Mouse (Mus musculus): ENCODE data around the gene Fam181a. TPM values are rescaled to one million over a fixed set of nuclear protein-coding genes. Genes with fewer than 3 reads are reported as not detected.

The Fam181a gene
- polyA plus RNA-seq, 1 experiment, result 12.3 TPM

DNA sequence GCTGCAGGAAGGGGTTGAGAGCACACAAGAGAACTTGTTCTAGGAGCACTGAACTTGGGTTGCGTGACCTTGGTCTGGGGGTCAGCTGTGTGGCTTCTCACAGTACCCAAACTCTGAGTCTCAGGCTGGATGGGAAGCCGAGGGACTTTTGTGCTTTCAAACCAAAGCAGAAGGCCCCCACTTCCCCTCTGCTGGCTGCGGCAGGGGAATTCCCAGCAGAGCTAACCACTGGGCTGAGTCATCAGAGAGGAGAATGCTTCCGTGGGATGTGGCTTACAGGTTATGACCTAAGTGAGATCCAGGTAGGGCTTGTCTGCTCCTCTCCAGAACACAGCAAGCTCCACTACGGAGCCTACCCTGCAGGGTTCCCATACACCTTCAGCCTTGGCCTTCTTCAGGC lies 30.4 kb downstream of the Fam181a start:
- DNase-seq (ENCODE audit: low read depth), result no peak
- TF ChIP-seq POLR2A (IDR thresholded peaks at IDR 0.05; ENCODE audit: borderline replicate concordance, extremely low read depth, insufficient read depth, insufficient read length, poor library complexity, severe bottlenecking) (no peak), CTCF (IDR thresholded peaks at IDR 0.05; ENCODE audit: borderline replicate concordance, extremely low read depth, insufficient read depth, insufficient read length) (no peak)

DNA sequence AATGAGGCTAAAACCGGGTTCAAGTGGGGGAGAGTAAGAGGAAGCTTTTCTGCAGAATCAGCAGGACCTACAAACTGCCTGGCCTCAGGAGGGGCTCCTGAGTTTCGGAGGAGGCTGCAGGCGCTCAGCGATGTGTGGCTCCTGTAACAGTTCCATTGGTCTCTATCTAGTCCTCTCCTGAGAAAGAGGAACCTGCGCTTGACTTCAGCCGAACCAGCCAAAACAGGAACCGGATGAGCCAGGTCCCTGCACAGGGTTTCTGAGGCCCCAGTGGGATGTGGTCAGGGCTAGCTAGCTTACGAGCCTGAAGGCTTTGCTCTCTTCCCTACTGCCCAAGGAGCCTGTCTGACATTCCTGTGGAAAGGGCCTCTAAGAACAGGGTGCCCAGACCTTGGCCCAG lies 32.7 kb downstream of the Fam181a start:
- TF ChIP-seq POLR2A (IDR thresholded peaks at IDR 0.05; ENCODE audit: borderline replicate concordance, extremely low read depth, insufficient read depth, insufficient read length, poor library complexity, severe bottlenecking), result no peak
- TF ChIP-seq CTCF (IDR thresholded peaks at IDR 0.05; ENCODE audit: borderline replicate concordance, extremely low read depth, insufficient read depth, insufficient read length), result no peak
- DNase-seq (ENCODE audit: low read depth), result no peak

DNA sequence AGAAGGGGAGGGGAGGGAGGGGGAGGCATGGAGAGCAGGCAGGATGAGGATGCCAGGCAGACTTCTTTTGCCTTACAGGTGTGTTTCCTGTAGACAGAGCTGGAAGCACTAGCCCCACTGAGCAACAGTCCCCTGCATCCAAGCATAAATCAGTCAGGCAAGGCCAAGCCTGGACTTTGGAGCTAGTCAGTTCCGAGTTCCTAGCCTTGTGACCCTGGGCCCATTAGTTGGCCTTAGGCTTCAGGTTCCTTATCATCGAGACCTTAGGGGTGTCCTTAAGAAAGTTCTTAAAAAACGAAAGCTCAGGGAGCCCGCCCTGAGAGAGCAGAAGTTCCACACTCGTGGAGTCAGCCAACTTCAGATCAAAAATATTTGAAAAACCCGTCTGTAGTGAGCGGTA lies 34.2 kb downstream of the Fam181a start:
- TF ChIP-seq POLR2A (IDR thresholded peaks at IDR 0.05; ENCODE audit: borderline replicate concordance, extremely low read depth, insufficient read depth, insufficient read length, poor library complexity, severe bottlenecking) (no peak), CTCF (IDR thresholded peaks at IDR 0.05; ENCODE audit: borderline replicate concordance, extremely low read depth, insufficient read depth, insufficient read length) (no peak)
- DNase-seq (ENCODE audit: low read depth), result no peak

DNA sequence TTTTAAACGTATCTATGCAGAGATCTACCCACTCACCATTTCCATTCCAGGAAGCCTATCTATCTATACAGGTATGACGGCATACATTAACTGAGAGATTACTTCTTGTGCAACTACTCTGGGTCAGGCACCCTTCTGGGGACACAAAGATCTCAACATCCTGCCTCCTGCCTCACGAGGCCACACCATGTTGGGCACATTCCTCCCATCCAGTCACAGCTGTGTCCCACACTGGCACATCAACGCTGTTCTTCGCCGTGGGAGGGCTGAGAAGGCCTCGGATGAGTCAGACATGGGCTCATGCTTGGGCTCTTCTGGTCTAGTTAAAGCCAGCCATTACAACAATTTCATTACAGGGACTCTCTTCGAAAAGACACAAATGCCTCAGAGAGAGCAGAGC lies 36.2 kb downstream of the Fam181a start:
- DNase-seq (ENCODE audit: low read depth), result no peak
- no peak for TF ChIP-seq CTCF (IDR thresholded peaks at IDR 0.05; ENCODE audit: borderline replicate concordance, extremely low read depth, insufficient read depth, insufficient read length)
- TF ChIP-seq POLR2A (IDR thresholded peaks at IDR 0.05; ENCODE audit: borderline replicate concordance, extremely low read depth, insufficient read depth, insufficient read length, poor library complexity, severe bottlenecking), result no peak

DNA sequence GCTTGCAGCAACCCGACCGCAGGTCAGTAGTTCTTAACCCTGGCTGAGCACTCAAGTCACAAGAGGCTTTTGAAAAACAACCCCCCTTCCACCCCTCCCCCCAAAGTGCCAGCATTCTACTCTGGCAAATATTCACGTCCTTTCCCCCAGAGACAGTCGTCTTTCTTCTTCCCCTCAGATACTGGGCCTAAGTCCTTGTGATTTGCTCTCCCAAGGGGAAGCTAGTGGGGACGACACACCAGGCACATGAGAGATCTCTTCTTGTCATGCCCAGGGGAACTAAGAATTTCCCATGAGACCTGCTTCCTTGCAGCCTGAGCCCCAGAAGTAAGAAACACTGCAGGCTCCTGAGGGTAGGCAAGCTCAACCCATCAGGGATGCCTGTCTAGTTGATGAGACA lies 36.6 kb downstream of the Fam181a start:
- TF ChIP-seq CTCF (IDR thresholded peaks at IDR 0.05; ENCODE audit: borderline replicate concordance, extremely low read depth, insufficient read depth, insufficient read length), result no peak
- TF ChIP-seq POLR2A (IDR thresholded peaks at IDR 0.05; ENCODE audit: borderline replicate concordance, extremely low read depth, insufficient read depth, insufficient read length, poor library complexity, severe bottlenecking), result no peak
- no peak for DNase-seq (ENCODE audit: low read depth)

DNA sequence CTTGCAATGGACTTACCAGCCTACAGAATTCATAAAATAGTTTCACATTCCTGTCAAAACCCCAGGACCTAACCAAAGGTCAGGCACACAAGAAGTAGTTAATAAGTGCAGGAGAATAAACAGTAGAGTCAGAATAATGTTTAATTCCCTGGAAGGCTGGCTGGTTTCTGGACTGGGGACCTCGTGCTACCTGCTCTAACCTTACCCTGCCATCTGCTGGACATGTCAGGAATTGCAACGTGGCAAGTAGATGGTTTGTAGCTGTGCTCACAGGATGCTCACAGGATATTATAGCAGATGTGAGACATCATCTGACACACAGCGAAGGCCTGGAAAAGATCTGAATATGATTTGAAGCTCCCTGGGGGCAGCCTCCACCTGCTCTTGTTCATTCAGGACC lies 37.7 kb downstream of the Fam181a start:
- TF ChIP-seq CTCF (IDR thresholded peaks at IDR 0.05; ENCODE audit: borderline replicate concordance, extremely low read depth, insufficient read depth, insufficient read length) (peak; percentile 92), POLR2A (IDR thresholded peaks at IDR 0.05; ENCODE audit: borderline replicate concordance, extremely low read depth, insufficient read depth, insufficient read length, poor library complexity, severe bottlenecking) (no peak)
- peak; percentile 90 for DNase-seq (ENCODE audit: low read depth)

DNA sequence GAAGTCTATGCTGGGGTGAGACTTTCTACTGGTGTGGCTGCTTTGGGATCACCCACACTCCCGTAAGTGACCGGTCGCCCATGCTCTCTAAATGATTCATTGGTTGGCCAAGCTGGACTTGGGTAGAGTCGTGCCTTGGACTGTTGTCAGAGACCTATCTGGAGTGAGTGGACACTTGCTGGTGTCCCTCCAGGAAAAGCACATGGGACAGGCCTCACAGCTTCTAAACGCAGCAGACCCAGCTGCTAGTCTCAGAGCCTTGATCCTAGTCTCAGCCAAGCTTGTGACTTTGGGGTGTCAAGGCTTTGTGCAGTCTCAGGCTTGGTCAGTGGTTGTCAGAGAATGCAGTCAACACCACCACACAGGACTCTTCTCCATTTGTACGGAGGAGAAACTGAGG lies 42.0 kb downstream of the Fam181a start:
- TF ChIP-seq CTCF (IDR thresholded peaks at IDR 0.05; ENCODE audit: borderline replicate concordance, extremely low read depth, insufficient read depth, insufficient read length) (no peak), POLR2A (IDR thresholded peaks at IDR 0.05; ENCODE audit: borderline replicate concordance, extremely low read depth, insufficient read depth, insufficient read length, poor library complexity, severe bottlenecking) (no peak)

DNA sequence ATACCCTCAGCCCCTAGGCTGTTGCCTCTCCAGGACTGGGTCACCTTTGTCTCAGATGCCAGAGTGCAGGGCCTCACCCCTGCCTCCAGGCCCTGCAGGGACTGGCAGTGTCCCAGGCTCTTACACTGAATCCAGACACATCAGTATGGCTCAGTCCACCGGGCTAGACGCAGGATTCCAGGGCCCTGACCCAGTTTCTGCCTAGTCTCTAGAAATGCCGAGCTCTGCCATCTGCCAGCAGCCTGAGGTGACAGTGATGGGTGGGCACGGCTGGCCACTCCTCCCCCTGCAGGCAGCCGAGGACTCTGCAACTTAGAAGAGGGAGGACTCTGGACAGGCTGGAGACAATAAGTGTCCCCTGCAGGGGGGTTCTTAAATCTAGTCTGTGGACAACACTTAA lies 42.8 kb downstream of the Fam181a start:
- peak; percentile 68 for DNase-seq (ENCODE audit: low read depth)
- peak; percentile 55 for TF ChIP-seq CTCF (IDR thresholded peaks at IDR 0.05; ENCODE audit: borderline replicate concordance, extremely low read depth, insufficient read depth, insufficient read length)
- TF ChIP-seq POLR2A (IDR thresholded peaks at IDR 0.05; ENCODE audit: borderline replicate concordance, extremely low read depth, insufficient read depth, insufficient read length, poor library complexity, severe bottlenecking), result no peak

More for the DNA sequence above, 42.0 kb downstream of the Fam181a start:
- DNase-seq (ENCODE audit: low read depth), result no peak

DNA sequence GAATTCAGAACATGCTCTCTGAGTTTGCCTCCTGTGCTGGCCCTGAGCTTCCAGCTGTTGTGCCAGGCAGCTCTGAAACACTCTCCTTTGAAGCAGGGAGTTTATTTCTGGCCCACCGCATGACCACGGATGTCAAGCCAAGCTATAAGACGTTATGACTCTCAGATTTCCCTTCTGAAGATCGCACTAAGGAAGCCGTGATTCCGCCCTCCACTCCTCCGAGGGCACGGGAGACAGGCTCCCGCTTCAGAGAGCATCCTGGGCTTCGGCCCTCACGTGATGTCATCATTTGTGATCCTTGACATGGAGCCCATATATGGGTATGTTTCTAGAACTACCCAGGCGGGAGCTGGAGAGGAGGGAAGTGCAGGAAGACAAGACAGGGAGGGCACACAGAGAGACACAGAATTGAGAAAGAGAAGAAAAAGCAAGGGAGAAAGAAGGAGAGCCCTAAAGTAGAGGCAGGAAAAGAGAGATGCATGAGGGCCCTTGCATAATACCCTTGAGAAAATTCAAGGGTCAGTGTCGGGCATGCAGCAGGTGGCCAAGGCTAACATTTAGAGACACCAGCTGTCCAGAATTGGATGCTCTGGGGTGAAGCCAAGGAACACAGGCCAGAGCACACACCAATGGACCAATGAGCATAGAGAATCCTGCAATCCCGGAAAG lies 45.1 kb downstream of the Fam181a start, which contains the start of gene Asb2:
Gene Asb2 (minus strand): TSS at position 256 of the 669 bp plus-strand sequence.
- no peak for TF ChIP-seq CTCF (IDR thresholded peaks at IDR 0.05; ENCODE audit: borderline replicate concordance, extremely low read depth, insufficient read depth, insufficient read length)
- no peak for TF ChIP-seq POLR2A (IDR thresholded peaks at IDR 0.05; ENCODE audit: borderline replicate concordance, extremely low read depth, insufficient read depth, insufficient read length, poor library complexity, severe bottlenecking)

DNA sequence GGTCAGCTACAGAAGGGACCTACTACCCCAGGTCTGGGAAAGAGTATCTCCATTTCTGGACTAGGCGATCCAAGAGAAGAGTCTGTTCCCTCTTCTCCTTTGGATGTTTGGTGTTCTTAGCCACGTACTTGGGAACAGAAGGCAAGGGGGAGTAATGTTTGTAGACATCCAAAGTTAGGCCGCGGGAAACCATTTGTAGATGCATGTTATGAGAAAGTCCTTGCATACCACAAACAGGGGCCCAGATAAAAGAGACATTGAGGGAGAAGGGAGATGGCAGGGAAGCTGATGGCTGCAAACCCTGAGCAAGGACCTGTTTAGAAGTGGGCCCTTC lies 45.6 kb downstream of the Fam181a start:
- no peak for TF ChIP-seq POLR2A (IDR thresholded peaks at IDR 0.05; ENCODE audit: borderline replicate concordance, extremely low read depth, insufficient read depth, insufficient read length, poor library complexity, severe bottlenecking)
- no peak for TF ChIP-seq CTCF (IDR thresholded peaks at IDR 0.05; ENCODE audit: borderline replicate concordance, extremely low read depth, insufficient read depth, insufficient read length)

More for the DNA sequence above, 45.1 kb downstream of the Fam181a start, which contains the start of gene Asb2:
- DNase-seq (ENCODE audit: low read depth), result no peak

DNA sequence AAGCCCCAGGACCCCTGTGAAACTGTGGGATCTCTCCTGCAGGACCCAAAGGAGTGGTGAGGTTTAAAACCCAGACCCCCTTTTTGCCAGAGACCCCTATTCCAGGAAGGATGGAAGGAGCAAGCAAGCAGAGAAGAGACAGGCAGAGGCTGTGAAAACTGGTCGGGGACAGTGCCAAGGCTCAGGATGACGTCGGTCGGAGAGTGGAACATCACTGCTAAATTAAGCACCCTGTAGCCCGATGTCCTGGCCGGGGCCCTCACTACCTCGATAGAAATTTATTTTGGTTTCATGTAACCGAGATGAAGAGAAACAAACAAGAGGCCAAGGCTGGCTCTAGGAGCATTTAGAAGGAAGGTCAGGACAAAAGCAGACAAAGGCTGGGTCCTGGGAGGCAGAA lies 47.4 kb downstream of the Fam181a start:
- TF ChIP-seq POLR2A (IDR thresholded peaks at IDR 0.05; ENCODE audit: borderline replicate concordance, extremely low read depth, insufficient read depth, insufficient read length, poor library complexity, severe bottlenecking), result no peak
- TF ChIP-seq CTCF (IDR thresholded peaks at IDR 0.05; ENCODE audit: borderline replicate concordance, extremely low read depth, insufficient read depth, insufficient read length), result no peak
- no peak for DNase-seq (ENCODE audit: low read depth)

More for the DNA sequence above, 45.6 kb downstream of the Fam181a start:
- DNase-seq (ENCODE audit: low read depth), result no peak

Data from brain, embryonic 14.5 days (tissue).